Mouse (Mus musculus) embryonic fibroblast, embryonic 13.5 days (primary cell): Measurements from ENCODE around the gene Mynn. TPM values are rescaled to one million over a fixed set of nuclear protein-coding genes. Genes with fewer than 3 reads are reported as not detected.
"Not testable (repeated sequence)": the region's sequence is repeated elsewhere in the genome, so short reads cannot be mapped to it uniquely, and the experiment has no call there.

ENCODE experiments used
- H3K27ac ChIP-seq: 2 replicates; pipeline ENCODE4 v1.5.1; 2012; ENCODE audit warnings: low read length, control low read depth, inconsistent platforms; ENCODE audit not compliant: insufficient read depth
- H3K4me1 ChIP-seq: 2 replicates; pipeline ENCODE4 v1.6.1; 2011; ENCODE audit warnings: low read length; ENCODE audit not compliant: control insufficient read depth, insufficient read depth
- H3K4me3 ChIP-seq: 2 replicates; pipeline ENCODE4 v1.5.1; 2011; ENCODE audit warnings: mild to moderate bottlenecking, control low read depth, low read length; ENCODE audit not compliant: insufficient read depth
- CTCF ChIP-seq: IDR thresholded peaks from 2 replicates; pipeline ENCODE4 v1.5.1; 2011; ENCODE audit warnings: mild to moderate bottlenecking, control low read depth, low read length, moderate library complexity, borderline replicate concordance; ENCODE audit not compliant: insufficient read depth
- POLR2A ChIP-seq: IDR thresholded peaks from 2 replicates; pipeline ENCODE4 v1.6.1; 2011; ENCODE audit warnings: low read depth, mild to moderate bottlenecking, control low read depth, low read length, moderate library complexity
- polyA plus RNA-seq: library from polyadenylated mRNA; stranded (reverse); fragments of >200 nt; gene quantifications from 2 replicates; pipeline ENCODE4 v1.2.4, GENCODE M21; 2011; ENCODE audit warnings: low read depth; ENCODE audit not compliant: missing spikeins, insufficient read length

Gene Mynn
- 22.9 and 24.3 TPM in 2 replicates for polyA plus RNA-seq

DNA sequence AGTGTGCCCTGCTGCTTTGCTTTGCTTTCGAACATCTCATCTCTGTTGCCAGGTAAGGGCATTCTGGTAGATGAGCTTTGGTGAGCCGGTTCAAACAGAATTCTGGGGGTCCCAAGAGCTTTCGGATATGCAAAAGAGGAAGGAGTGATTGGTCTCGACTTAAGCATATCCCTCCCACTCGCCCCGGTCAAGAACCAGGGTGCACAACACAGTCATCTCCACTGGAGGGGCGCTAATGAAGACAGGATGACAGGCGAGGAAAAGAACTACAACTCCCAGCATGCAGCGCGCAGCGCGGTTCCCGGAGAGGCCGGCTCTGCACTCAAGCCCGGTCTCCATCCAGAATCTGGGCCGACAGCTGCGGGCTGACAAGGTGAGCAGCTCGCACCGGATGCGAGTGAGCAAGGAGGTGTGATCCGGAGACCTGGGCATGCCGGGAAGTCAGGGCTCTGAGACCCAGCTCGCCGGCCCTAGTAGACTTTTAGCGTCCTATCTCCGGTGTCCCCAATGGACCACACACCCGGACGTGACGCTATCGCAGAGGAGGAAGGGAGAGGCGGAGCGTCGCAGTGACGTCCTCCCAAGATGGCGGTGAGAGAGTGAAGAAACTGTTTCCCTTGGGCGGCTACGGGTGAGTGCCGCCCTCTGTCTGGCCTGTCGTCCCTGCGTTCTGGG lies at the start of gene Mynn:
TSS of gene Mynn (plus strand) at position 1 of the 675 bp plus-strand sequence.
- Histone ChIP-seq H3K4me1 (no peaks in the 10 kb centered on the region), H3K4me3 (peak within 1 kb of the TSS; percentile 76), H3K27ac (peak within 1 kb of the TSS; percentile 91)
- TF ChIP-seq POLR2A (peak; percentile 84), CTCF (no peak)

DNA sequence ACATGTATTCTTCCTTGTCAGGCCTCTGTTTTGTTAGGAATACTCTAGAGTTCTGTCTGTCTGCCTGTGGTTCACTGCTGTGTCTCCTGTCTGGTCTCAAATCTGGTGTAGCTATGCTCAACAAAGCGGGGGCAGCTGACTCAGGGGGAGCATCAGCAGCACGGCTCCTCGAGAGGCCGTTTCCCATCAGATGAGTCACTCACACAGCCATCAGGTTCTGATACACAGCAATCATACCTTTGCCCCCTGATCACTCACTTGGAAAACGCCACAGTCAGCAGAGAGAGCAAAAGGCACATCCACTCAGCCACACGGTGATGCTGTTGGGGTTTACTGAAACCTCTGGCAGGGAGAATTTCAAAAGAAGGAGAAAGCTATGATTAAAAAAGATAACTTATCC lies 48.1 kb upstream of the Mynn start:
- H3K4me1 ChIP-seq, result no peaks in the 10 kb centered on the region
- TF ChIP-seq POLR2A (no peak), CTCF (no peak)
- no peak overlapping the region for H3K4me3 ChIP-seq
- no peak overlapping the region for H3K27ac ChIP-seq

GRCm38 (mm10) chr3:30560677-30561314 lies 41.1 kb upstream of the Mynn start:
- Histone ChIP-seq H3K4me1 (no peaks in the 10 kb centered on the region), H3K27ac (no peak overlapping the region), H3K4me3 (no peak overlapping the region)
- TF ChIP-seq POLR2A (no peak), CTCF (no peak)

- not testable (repeated sequence) for H3K27ac ChIP-seq, H3K4me3 ChIP-seq
These were observed 35.5 kb upstream of the Mynn start for GRCm38 (mm10) chr3:30566333-30566732.

GRCm38 (mm10) chr3:30573549-30573948 lies 28.3 kb upstream of the Mynn start:
- Histone ChIP-seq H3K4me1 (no peaks in the 10 kb centered on the region), H3K4me3 (no peak overlapping the region), H3K27ac (no peak overlapping the region)
- TF ChIP-seq CTCF (no peak), POLR2A (no peak)

More at GRCm38 (mm10) chr3:30566333-30566732, 35.5 kb upstream of the Mynn start:
- H3K4me1 ChIP-seq, result not testable (repeated sequence)

DNA sequence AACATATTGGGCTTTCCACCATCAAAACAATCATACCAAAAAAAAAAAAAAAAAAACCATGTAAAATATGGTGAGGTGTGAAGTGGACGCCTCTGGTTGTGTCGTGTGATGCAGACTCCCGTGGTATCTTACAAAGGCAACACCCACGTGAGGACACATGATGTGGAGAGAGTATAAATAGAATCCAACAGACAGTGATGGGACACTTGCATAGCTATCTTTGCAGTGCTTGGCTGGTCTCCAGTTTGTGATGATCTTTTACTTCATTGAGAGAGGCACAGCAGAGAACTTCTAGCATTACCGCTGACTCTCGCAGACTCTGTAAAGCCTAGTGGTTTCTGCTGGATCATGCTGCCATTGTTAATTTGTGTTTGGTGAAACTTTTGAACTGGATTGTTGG lies 13.0 kb upstream of the Mynn start:
- Histone ChIP-seq H3K4me3 (no peak overlapping the region), H3K4me1 (no peaks in the 10 kb centered on the region), H3K27ac (no peak overlapping the region)
- no peak for TF ChIP-seq POLR2A
- no peak for TF ChIP-seq CTCF

DNA sequence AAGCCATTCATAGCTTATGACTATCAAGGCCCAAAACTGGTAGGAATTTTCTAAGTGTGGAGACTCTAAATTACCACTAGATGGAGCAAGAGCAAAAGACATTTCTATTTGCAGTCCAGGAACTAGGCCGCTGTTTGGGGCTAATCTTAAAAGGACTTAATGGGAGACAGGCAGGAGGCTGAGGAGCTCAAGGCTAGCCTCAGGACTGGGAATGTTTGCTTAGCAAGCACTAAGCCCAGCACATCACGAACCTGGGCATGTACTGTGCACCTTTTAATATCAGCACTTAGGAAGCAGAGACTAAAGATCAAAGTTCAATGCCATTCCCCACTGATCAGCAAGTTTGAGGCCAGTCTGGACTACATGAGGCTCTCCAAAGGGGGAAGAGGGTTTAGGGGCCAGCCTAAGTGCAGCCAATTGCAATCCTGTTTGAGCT lies 9.4 kb upstream of the Mynn start:
- Histone ChIP-seq H3K27ac (no peak overlapping the region), H3K4me1 (no peaks in the 10 kb centered on the region)
- no peak for TF ChIP-seq CTCF
- TF ChIP-seq POLR2A, result no peak

GRCm38 (mm10) chr3:30593719-30594485 lies 8.0 kb upstream of the Mynn start:
- Histone ChIP-seq H3K4me3 (no peak overlapping the region), H3K4me1 (no peaks in the 10 kb centered on the region), H3K27ac (no peak overlapping the region)
- TF ChIP-seq CTCF, result no peak
- TF ChIP-seq POLR2A, result no peak

More for the DNA sequence above, 9.4 kb upstream of the Mynn start:
- no peak overlapping the region for H3K4me3 ChIP-seq

GRCm38 (mm10) chr3:30595111-30595832 lies 6.6 kb upstream of the Mynn start:
- Histone ChIP-seq H3K27ac (no peak overlapping the region), H3K4me1 (no peaks in the 10 kb centered on the region), H3K4me3 (peak overlapping the region; percentile 53)
- TF ChIP-seq CTCF (no peak), POLR2A (peak; percentile 63)

- Histone ChIP-seq H3K27ac (no peak overlapping the region), H3K4me1 (no peaks in the 10 kb centered on the region), H3K4me3 (no peak overlapping the region)
- TF ChIP-seq CTCF (no peak), POLR2A (no peak)
These were observed 4.6 kb upstream of the Mynn start for GRCm38 (mm10) chr3:30597271-30597670.
